Mouse (Mus musculus): ENCODE measurements around the gene Dnah14.

GRCm38 (mm10) chr1:181838111-181838510 is 261.8 kb downstream of the Dnah14 start:
- TF ChIP-seq CTCF (IDR thresholded peaks at IDR 0.05; ENCODE audit: extremely low read depth, insufficient read depth, low read length), result no peak
- no peak for TF ChIP-seq POLR2A (IDR thresholded peaks at IDR 0.05; ENCODE audit: extremely low read depth, insufficient read depth, low read length)
